Mouse (Mus musculus) yolk sac, embryonic 10.5 days (tissue): Measurements from ENCODE around the gene Mapk8ip3.
"Not testable (repeated sequence)": the region's sequence is repeated elsewhere in the genome, so short reads cannot be mapped to it uniquely, and the experiment has no call there.

Source experiments
- DNase-seq: peaks from one replicate; pipeline ENCODE4 v3.0.0-alpha.2; 2017; ENCODE audit warnings: low spot score

The Mapk8ip3 gene

DNA sequence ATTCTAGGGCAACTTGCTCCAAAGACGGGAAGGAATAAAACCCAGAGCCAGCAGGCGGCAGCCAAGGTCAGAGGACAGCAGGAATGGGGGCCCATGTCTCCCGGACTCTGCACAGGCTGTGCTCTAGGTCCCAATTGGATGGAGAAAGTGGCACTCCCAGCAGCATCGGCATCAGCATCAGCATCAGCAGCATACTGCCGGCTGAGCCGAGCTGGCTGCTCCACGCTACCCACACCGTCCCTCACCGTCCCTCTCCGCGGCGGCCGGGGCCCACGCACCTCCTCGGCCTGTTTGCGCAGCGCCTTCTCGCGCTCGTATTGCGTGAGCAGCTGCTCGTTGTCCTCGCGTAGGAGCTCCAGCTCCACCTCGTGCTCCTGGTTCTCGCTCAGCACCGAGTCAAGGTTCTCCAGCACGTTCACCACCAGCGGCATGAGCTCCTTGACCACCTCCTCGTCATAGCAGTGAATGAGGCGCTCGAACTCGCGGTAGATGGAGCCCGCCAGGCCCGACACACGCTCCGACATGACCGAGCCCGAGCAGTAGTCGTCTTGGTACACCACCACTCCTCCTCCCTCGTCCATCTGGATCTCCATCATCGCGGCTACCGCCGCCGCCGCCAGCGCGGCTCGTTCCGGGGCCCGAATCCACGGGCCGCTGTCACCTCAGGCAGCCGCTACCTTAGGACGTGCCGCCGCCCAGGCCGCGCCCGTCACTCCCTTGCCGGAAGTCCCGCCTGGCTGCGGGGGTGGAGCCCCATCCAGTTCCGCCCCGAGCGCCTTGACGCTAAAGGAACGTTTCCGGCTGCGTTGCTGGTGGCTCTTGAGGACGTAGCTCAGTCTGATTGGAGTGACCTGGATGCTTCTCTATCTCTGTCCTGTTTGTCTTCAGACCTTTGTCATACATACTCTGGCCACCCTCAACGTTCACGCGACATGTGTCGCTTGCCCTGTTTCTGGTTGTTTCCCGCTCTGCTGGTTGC, at the start of gene Mapk8ip3:
Gene Mapk8ip3 (minus strand): TSS at position 719 of the 979 bp plus-strand sequence.
- DNase-seq = peak; percentile 93

DNA sequence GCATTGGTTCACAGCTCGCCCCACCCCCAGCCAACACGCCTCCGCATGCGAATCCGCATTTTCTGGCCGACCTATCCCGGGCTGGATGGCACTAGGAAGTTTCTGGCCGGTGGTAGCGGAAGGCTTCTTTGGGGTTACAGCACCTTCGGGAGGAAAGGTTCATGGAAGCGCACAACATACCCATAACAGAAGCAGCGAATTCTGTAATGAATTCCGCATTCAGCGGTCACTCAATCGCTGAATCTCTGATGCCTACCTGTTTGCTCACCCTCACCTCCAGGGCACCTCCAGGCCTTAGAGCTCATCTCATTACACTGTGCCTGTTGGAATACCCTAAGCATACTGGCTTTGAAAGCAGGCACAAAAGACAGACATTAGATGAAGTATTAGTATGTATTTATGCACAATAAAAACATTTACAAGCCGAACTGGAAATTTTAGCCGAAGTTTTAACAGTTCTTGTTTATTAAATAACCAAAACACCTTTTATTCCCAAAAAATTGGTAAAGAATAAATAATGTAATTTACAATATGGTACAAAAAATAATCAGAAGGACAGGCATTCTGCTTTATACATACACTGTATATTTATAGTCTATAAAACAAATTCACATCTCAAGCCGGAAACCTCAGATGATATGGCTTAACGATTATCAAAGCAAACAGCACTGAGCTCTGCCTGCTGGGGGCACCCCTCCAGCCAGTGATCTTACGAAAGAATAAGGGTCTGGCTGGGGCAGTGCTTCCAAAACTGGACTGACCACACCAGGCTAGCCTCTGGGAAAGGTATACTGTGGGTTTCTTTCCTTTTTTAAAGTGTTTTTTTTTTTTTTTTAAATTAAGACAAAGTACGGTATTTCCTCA, 24.3 kb upstream of the Mapk8ip3 start:
- no peak for DNase-seq

GRCm38 (mm10) chr17:24960135-24960851, 23.5 kb upstream of the Mapk8ip3 start, which contains the start of gene Jpt2:
TSS of gene Jpt2 (minus strand) at chr17:24960689.
- peak; percentile 99 for DNase-seq

DNA sequence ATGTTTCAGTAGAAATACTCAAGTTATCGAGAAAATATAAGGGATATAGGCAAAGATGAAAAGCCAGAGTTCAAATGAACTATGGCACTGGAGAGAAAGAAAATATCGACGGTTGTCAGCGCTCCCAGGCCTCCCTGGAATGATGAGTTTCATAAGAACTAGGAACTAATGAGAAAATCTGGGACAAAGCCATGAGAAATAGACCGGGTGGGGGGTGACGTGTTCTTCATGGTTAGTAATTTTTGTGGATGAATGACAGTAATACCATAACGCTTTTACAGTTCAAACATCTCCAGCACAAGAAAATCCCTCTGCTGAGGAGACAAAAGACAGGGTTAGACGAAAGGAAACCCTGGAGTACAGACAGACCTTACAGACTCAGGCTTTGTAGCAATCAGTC, 22.6 kb upstream of the Mapk8ip3 start:
- DNase-seq = no peak

GRCm38 (mm10) chr17:24953291-24953690, 16.5 kb upstream of the Mapk8ip3 start:
- DNase-seq = peak; percentile 69

DNA sequence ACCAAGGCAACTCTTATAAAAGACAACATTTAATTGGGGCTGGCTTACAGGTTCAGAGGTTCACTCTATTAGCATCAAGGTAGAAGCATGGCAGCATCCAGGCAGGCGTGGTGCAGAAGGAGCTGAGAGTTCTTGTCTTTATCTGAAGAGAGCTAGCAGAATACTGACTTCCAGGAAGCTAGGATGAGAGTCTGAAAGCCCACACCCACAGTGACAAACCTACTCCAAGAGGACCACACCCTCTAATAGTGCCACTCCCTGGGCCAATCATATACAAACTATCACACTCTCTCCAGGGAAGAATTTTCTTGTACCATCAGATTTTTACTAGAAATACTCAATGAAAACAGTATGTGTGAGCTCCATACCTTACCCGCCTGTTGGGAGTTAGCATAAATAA, 13.9 kb upstream of the Mapk8ip3 start:
- DNase-seq = no peak

- no peak for DNase-seq
These were observed 11.4 kb upstream of the Mapk8ip3 start for GRCm38 (mm10) chr17:24948204-24948603.

- DNase-seq = not testable (repeated sequence)
These were observed 6.8 kb upstream of the Mapk8ip3 start for GRCm38 (mm10) chr17:24943589-24943988.

DNA sequence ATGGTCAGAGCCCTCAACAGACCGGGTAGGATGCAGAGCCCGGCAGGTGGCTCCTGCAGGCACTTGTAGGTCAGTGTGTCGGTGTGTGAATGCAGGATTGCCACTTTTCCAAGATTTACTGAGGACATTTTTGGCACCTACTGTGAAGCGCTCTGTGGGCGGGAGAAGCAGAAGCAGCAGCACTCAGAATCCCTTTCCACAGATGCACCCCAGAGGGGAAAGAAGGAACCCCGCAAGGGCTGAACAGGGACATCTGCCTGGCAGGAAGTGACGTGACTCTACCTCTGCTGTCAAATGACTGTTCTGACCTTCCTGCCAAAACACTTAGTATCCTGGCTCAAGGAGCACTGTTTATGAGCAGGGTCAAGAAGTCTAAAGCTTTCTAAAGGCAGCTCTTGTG, 6.3 kb upstream of the Mapk8ip3 start:
- DNase-seq = no peak

- DNase-seq = not testable (repeated sequence)
These were observed 5.7 kb upstream of the Mapk8ip3 start for GRCm38 (mm10) chr17:24942453-24942852.

- DNase-seq = no peak
These were observed 489 bp upstream of the Mapk8ip3 start for GRCm38 (mm10) chr17:24937266-24937665.

GRCm38 (mm10) chr17:24935666-24936065, 1.1 kb downstream of the Mapk8ip3 start:
- DNase-seq = no peak

DNA sequence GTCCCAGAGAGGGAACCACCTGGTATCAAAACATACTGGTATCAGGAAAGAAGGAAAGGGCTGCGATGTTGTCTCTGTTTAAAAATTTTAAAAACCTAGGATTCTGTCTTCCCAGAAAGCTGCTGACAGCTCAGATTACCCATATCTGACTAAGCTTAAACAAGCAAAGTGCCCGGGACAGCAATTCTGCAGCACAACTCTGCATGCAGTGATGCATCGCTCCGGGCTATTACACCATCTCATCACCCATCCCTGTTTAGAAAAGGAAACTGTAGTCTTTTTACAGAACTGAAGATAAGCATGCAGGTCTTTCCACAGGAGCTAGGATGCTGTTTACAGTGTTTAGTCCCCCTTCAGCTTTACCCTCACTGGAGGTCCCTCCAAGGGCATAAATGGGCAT, 1.9 kb downstream of the Mapk8ip3 start:
- DNase-seq = no peak

- DNase-seq = no peak
These were observed 3.6 kb downstream of the Mapk8ip3 start for GRCm38 (mm10) chr17:24933163-24933562.

- DNase-seq = no peak
These were observed 4.3 kb downstream of the Mapk8ip3 start for GRCm38 (mm10) chr17:24932431-24932830.

DNA sequence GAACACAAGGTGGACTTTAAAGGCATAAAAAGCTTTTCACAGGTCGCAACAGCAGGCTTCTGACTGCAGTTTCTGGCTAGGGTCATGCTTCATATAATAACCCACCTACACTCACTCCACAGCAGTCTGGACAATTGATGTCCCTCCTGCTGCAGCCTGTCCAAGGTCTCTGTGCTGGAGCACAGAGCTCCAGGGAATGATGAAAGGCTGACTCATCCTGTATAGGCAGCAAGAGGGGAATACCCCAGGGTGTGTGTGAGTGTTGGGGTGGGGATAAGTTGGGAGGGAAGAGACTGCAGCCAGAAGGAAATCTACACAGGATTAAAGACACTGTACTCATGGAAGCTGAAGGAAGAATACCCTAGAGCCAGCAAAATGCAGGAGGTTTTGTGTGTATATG, 7.3 kb downstream of the Mapk8ip3 start:
- no peak for DNase-seq

GRCm38 (mm10) chr17:24923246-24923645, 13.5 kb downstream of the Mapk8ip3 start:
- DNase-seq = no peak

DNA sequence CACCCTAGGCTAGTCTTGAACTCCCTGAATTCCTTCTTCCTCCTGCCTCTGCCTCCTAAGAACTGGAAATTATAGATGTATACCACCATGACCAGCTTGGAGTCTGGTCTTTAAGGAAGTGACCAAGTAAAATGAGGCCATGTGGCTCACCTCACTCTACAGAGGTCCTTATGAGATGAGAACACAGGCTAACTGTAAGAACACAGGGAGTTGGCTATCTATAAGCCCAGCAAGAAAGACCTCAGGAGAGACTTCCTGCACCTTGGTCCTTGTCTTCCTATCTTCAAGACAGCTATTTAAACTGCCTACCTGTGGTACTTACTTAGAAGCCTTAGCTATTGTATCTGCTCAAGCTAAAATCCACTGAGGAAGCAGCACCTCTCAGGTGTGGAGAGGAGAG, 22.8 kb downstream of the Mapk8ip3 start:
- DNase-seq = no peak

- no peak for DNase-seq
These were observed 29.2 kb downstream of the Mapk8ip3 start for GRCm38 (mm10) chr17:24907591-24907990.

DNA sequence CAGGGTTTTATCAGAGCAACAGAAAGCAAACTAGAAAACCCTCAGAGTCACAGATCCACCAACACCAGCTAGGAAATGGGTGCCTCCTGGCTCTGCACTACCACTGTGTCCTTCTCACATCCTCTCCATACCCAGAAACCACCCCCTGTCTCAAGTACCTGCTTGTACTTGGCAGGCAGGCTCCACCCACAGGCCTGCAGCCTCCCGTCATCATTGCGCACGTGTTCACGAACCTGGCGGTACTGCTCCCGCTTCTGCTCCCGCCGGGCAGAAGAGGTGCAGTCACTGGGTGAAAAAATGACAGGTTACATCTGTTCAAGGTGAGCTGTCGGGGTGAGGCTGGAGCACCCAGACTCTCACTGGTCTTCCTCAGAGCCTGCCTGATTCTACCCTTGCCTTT, 33.0 kb downstream of the Mapk8ip3 start:
- DNase-seq = no peak

GRCm38 (mm10) chr17:24902671-24903474, 33.9 kb downstream of the Mapk8ip3 start:
- DNase-seq = no peak
